Mouse (Mus musculus) embryonic facial prominence, embryonic 14.5 days (tissue): ENCODE results near the gene Arhgef25. TPM values are rescaled to one million over a fixed set of nuclear protein-coding genes. Genes with fewer than 3 reads are reported as not detected.

Experiments used
- ATAC-seq: fragments of 200-750 bp; cut with Nextera tagmentation; 2 replicates; pipeline ENCODE4 v1.8.0; 2017; ENCODE audit warnings: low read depth, moderate number of reproducible peaks, moderate TSS enrichment
- DNase-seq: peaks from one replicate; pipeline ENCODE4 v3.0.0-alpha.2; 2015; ENCODE audit warnings: low spot score
- H3K27ac ChIP-seq: fragments of 300-500 bp; sonication (generic); replicated peaks from 2 replicates; pipeline ENCODE4 v1.5.1; 2014; ENCODE audit warnings: low read depth, mild to moderate bottlenecking, low read length, moderate library complexity
- H3K27me3 ChIP-seq: fragments of 300-500 bp; sonication (generic); replicated peaks from 2 replicates; pipeline ENCODE4 v1.6.1; 2014; ENCODE audit warnings: low read length; ENCODE audit not compliant: control insufficient read depth, insufficient read depth
- H3K36me3 ChIP-seq: fragments of 300-500 bp; sonication (generic); 2 replicates; pipeline ENCODE4 v1.6.1; 2014; ENCODE audit warnings: low read length, mixed read lengths; ENCODE audit not compliant: control insufficient read depth, insufficient read depth
- H3K4me1 ChIP-seq: fragments of 300-500 bp; sonication (generic); 2 replicates; pipeline ENCODE4 v1.6.1; 2014; ENCODE audit warnings: antibody characterized with exemption, low read length; ENCODE audit not compliant: control insufficient read depth, insufficient read depth
- H3K4me2 ChIP-seq: fragments of 300-500 bp; sonication (generic); 2 replicates; pipeline ENCODE4 v1.6.1; 2014; ENCODE audit warnings: low read depth, mild to moderate bottlenecking, low read length, moderate library complexity, mixed read lengths
- H3K4me3 ChIP-seq: fragments of 300-500 bp; sonication (generic); 2 replicates; pipeline ENCODE4 v1.5.1; 2014; ENCODE audit warnings: low read depth, mild to moderate bottlenecking, low read length
- H3K9ac ChIP-seq: fragments of 300-500 bp; sonication (generic); 2 replicates; pipeline ENCODE4 v1.6.1; 2014; ENCODE audit warnings: low read depth, mild to moderate bottlenecking, low read length, moderate library complexity, mixed read lengths
- H3K9me3 ChIP-seq: fragments of 300-500 bp; sonication (generic); 2 replicates; pipeline ENCODE4 v1.6.1; 2016; ENCODE audit warnings: low read length; ENCODE audit not compliant: control insufficient read depth
- WGBS: fragments of 180-500 bp; shearing (Covaris S2); extraction: QIAGEN DNeasy Blood & Tissue Kit; methylation state at CpG from one replicate; pipeline ENCODE4 v1.1.7; 2014; 5-methylcytosine and 5-hydroxymethylcytosine counted together
- polyA plus RNA-seq: library from polyadenylated mRNA; unstranded; fragments of >200 nt; fragmentation: Nextera tagmentation; extraction: Ambion mirVana; gene quantifications from 2 replicates; pipeline ENCODE4 v1.2.1, GENCODE M21; 2014

Arhgef25 gene
- polyA plus RNA-seq, 1 experiment from 2014 or later: 76.7 TPM

DNA sequence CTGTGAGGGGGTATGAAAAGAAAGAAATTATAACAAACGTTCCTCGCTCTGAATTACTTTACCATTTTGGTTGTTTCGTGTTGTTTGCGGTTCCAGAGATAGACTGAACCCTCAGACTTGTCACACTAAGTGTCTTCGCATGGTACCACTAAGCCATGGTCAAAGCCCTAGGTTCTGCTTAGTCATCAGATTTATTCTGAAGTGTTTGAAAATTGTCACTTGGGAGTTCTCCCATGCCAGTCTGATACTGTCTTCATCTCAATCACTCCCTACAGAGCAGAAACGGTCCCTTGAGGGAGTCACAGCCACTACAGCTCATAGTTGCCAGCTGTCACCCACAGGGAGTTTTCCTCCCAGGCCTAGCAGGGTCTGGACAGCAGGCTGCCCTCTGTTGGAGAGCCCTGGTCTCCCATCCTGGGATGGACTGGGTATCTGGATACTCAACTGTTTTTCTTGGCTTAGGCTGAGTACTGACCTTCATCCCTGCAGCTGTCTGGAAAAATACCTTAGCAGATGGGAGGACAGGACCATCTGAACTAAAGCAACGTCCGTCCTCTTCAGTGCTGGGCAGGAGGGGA lies 36.5 kb upstream of the Arhgef25 start:
- Histone ChIP-seq H3K4me3 (no peak overlapping the region), H3K36me3 (no peaks in the 10 kb centered on the region), H3K9me3 (no peaks in the 10 kb centered on the region), H3K27ac (no peak overlapping the region), H3K9ac (no peak overlapping the region; the same call in 1 of the 2 replicates), H3K4me2 (no peak overlapping the region), H3K27me3 (no peaks in the 10 kb centered on the region), H3K4me1 (no peaks in the 10 kb centered on the region)
- WGBS: 67% methylated on average over 8 of the region's 8 CpGs
- no peak for ATAC-seq
- DNase-seq: peak; percentile 19

GRCm38 (mm10) chr10:127225732-127226131 lies 35.8 kb upstream of the Arhgef25 start:
- H3K9ac ChIP-seq: no peak overlapping the region
- peak; percentile 23 for DNase-seq
- H3K27me3 ChIP-seq: no peaks in the 10 kb centered on the region
- H3K4me3 ChIP-seq: no peak overlapping the region
- H3K9me3 ChIP-seq: no peaks in the 10 kb centered on the region
- no peak overlapping the region for H3K4me2 ChIP-seq
- H3K27ac ChIP-seq: no peak overlapping the region
- H3K4me1 ChIP-seq: no peaks in the 10 kb centered on the region
- H3K36me3 ChIP-seq: no peaks in the 10 kb centered on the region
- WGBS: 24% methylated on average over 10 of the region's 10 CpGs
- no peak for ATAC-seq

DNA sequence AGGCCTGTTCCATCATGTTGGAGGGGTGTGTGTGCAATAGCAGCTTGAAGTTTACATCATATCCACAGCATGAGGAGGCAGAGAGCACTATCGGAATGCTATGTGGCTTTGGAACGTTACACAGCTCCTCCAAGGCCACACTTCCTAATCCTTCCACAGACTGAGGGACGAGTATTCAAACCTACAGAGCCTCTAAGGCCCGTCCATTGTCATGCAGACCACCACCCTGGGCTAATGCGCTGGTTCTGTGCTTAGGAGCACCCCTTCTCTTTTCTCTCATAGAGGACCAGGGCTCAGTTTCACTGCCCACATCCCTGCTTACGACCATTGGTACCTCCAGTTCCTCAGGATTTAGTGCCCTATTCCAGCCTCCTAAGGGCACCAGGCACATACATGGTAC lies 35.3 kb upstream of the Arhgef25 start:
- no peaks in the 10 kb centered on the region for H3K36me3 ChIP-seq
- H3K9ac ChIP-seq: no peak overlapping the region
- H3K4me2 ChIP-seq: no peak overlapping the region
- DNase-seq (no peak), ATAC-seq (no peak)
- no peaks in the 10 kb centered on the region for H3K9me3 ChIP-seq
- no peak overlapping the region for H3K4me3 ChIP-seq
- H3K27me3 ChIP-seq: no peaks in the 10 kb centered on the region
- H3K27ac ChIP-seq: no peak overlapping the region
- WGBS: 39% methylated on average over 6 of the region's 6 CpGs
- no peaks in the 10 kb centered on the region for H3K4me1 ChIP-seq

- Histone ChIP-seq H3K27ac (no peak overlapping the region), H3K4me3 (no peak overlapping the region), H3K36me3 (no peaks in the 10 kb centered on the region), H3K27me3 (no peaks in the 10 kb centered on the region), H3K9ac (no peak overlapping the region), H3K4me1 (no peaks in the 10 kb centered on the region), H3K4me2 (no peak overlapping the region), H3K9me3 (no peaks in the 10 kb centered on the region)
- 85% methylated on average over 2 of the region's 2 CpGs for whole genome bisulfite sequencing
- DNase-seq (no peak), ATAC-seq (no peak)
Measured at GRCm38 (mm10) chr10:127218339-127218738, 28.5 kb upstream of the Arhgef25 start.

DNA sequence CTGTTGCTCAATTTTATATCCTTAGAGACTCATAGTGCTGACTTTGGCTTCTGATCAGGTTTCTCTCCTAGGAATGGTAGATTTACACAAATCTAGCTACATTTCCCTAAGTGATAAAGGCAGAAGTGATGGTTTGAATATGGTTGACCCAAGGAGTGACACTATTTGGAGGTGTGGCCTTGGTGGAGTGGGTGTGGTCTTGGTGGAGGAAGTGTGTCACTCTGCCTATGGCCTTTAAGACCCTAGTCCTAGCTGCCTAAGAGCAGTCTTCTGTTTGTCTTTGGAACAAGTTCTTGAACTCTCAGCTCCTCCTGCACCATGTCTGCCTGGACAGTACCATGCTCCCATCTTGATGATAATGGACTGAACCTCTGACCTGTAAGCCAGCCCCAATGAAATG lies 27.3 kb upstream of the Arhgef25 start:
- DNase-seq (no peak), ATAC-seq (no peak)
- H3K27ac ChIP-seq: no peak overlapping the region
- H3K36me3 ChIP-seq: no peaks in the 10 kb centered on the region
- no peaks in the 10 kb centered on the region for H3K4me1 ChIP-seq
- no peak overlapping the region for H3K9ac ChIP-seq
- no peaks in the 10 kb centered on the region for H3K9me3 ChIP-seq
- no peak overlapping the region for H3K4me2 ChIP-seq
- no peak overlapping the region for H3K4me3 ChIP-seq
- H3K27me3 ChIP-seq: no peaks in the 10 kb centered on the region

GRCm38 (mm10) chr10:127216456-127216855 lies 26.6 kb upstream of the Arhgef25 start:
- Histone ChIP-seq H3K4me3 (no peak overlapping the region), H3K36me3 (no peaks in the 10 kb centered on the region), H3K4me1 (no peaks in the 10 kb centered on the region), H3K9ac (no peak overlapping the region), H3K4me2 (no peak overlapping the region), H3K27me3 (no peaks in the 10 kb centered on the region), H3K27ac (no peak overlapping the region), H3K9me3 (no peaks in the 10 kb centered on the region)
- DNase-seq: no peak
- 96% methylated on average over 11 of the region's 11 CpGs for WGBS
- ATAC-seq: no peak

GRCm38 (mm10) chr10:127214422-127214803 lies 24.5 kb upstream of the Arhgef25 start:
- Histone ChIP-seq H3K27me3 (no peaks in the 10 kb centered on the region), H3K36me3 (no peaks in the 10 kb centered on the region), H3K27ac (no peak overlapping the region), H3K4me3 (no peak overlapping the region), H3K9ac (no peak overlapping the region), H3K4me2 (no peak overlapping the region), H3K4me1 (peaks cover 8% of the 10 kb centered on the region), H3K9me3 (no peaks in the 10 kb centered on the region)
- DNase-seq (no peak), ATAC-seq (no peak)
- 56% methylated on average over 1 of the region's 1 CpGs for WGBS

DNA sequence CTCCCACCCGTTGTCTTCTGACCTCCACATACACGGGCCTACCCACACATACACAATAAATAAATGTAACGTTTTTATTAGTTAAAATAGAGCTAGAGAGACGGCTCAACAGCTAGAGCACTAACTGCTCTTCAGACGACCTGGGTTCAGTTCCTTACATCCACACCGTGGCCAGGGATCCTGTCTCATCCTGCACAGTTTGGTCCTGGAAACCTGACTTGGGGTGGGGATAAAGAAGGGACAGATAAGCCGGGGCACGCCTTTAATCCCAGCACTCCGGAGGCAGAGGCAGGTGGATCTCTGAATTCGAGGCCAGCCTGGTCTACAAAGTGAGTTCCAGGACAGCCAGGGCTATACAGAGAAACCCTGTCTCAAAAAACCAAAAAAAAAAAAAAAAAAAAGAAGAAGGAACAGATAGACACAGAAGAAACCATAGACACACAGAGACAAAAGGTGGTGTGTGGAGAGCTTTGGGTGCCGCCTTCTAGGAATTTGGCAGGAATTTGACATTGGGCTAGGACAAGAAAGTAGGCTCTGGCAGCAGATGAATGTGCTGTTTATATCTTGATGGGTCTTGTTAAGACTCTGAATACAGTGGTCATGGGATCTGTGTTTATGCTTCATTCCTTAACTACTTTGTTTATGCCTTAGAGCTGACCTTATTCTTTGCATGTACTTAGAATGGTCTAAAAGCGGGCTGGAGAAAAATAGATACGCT lies 24.0 kb upstream of the Arhgef25 start:
- no peak overlapping the region for H3K27ac ChIP-seq
- no peak overlapping the region for H3K4me2 ChIP-seq
- H3K9ac ChIP-seq: no peak overlapping the region
- no peaks in the 10 kb centered on the region for H3K36me3 ChIP-seq
- no peaks in the 10 kb centered on the region for H3K27me3 ChIP-seq
- ATAC-seq: no peak
- DNase-seq: no peak
- H3K4me1 ChIP-seq: peaks cover 8% of the 10 kb centered on the region
- no peak overlapping the region for H3K4me3 ChIP-seq
- 79% methylated on average over 13 of the region's 13 CpGs for WGBS
- H3K9me3 ChIP-seq: no peaks in the 10 kb centered on the region

GRCm38 (mm10) chr10:127213272-127213671 lies 23.4 kb upstream of the Arhgef25 start:
- ATAC-seq: no peak

More at GRCm38 (mm10) chr10:127213272-127213671, 23.4 kb upstream of the Arhgef25 start:
- DNase-seq: no peak
- H3K9me3 ChIP-seq: no peaks in the 10 kb centered on the region
- H3K27ac ChIP-seq: no peak overlapping the region
- H3K36me3 ChIP-seq: 0 out of 2 replicates have a peak, but pooled peaks cover 2% of the 10 kb centered on the region
- H3K27me3 ChIP-seq: no peaks in the 10 kb centered on the region
- H3K4me2 ChIP-seq: no peak overlapping the region
- H3K4me3 ChIP-seq: no peak overlapping the region
- H3K9ac ChIP-seq: no peak overlapping the region
- peaks cover 8% of the 10 kb centered on the region for H3K4me1 ChIP-seq
- WGBS: 85% methylated on average over 8 of the region's 8 CpGs
